26 mouse cellular contexts compared by ENCODE assay signal in genomic region chr6:50394432-50394831, GRCm38 (mm10).
DNase-seq lines count a peak whose midpoint lies in the region; ATAC-seq and TF ChIP-seq lines count a peak whose summit lies in the region.
"Had no signal": no experiment of that assay in that cellular context is flagged by ENCODE, and none has a peak within 500 bp of the region (broad histone marks: within the 10 kb centered on the region; RNA-seq: fewer than 3 reads in every experiment).

No protein-coding gene starts in this region.

- no peak for ATAC-seq in hindbrain, embryonic 11.5 days (ENCODE audit: low FRiP score)
- ATAC-seq: forebrain, embryonic 15.5 days; liver, postnatal 0 days; lung, postnatal 0 days; midbrain, embryonic 16.5 days had no signal

- TF ChIP-seq POLR2A in cerebellum, adult 2 months (IDR thresholded peaks at IDR 0.05; ENCODE audit: borderline replicate concordance, insufficient read depth, low read length) = no peak
- no peak for TF ChIP-seq POLR2A in CH12.LX (IDR thresholded peaks at IDR 0.05; ENCODE audit: low read depth, low read length)

- TF ChIP-seq CTCF in cerebellum, adult 2 months (IDR thresholded peaks at IDR 0.05; ENCODE audit: borderline replicate concordance, insufficient read depth, low read depth, low read length) = no peak
- TF ChIP-seq CTCF in CH12.LX (conservative IDR thresholded peaks at IDR 0.05 in 1 of 2, IDR thresholded peaks at IDR 0.05 in 1 of 2; ENCODE audit: low read depth in 2 of 2, low read length in 2 of 2) = no peak

- no peak overlapping the region for H3K4me3 ChIP-seq in cerebellum, adult 2 months (replicated peaks; ENCODE audit: insufficient read depth, low read depth, low read length)
- H3K4me3 ChIP-seq in CH12.LX (replicated peaks in 1 of 3; ENCODE audit: low read depth in 2 of 3, low read length in 2 of 3, poor library complexity in 1 of 3) = no peak overlapping the region
- no peak overlapping the region for H3K4me3 ChIP-seq in hindbrain, embryonic 11.5 days (ENCODE audit: low read depth, low read length)
- H3K4me3 ChIP-seq: embryonic facial prominence, embryonic 15.5 days; forebrain, embryonic 15.5 days; hindbrain, embryonic 15.5 days; limb, embryonic 12.5 days; midbrain, embryonic 10.5 days; neural tube, embryonic 15.5 days had no signal

- peak overlapping the region; percentile 75 for H3K4me2 ChIP-seq in CH12.LX (ENCODE audit: insufficient read depth, low read depth, poor library complexity, severe bottlenecking)
- H3K4me2 ChIP-seq in hindbrain, embryonic 11.5 days (replicated peaks; ENCODE audit: low read depth, low read length) = no peak overlapping the region
- H3K4me2 ChIP-seq: embryonic facial prominence, embryonic 15.5 days; forebrain, embryonic 15.5 days; hindbrain, embryonic 15.5 days; limb, embryonic 12.5 days; liver, embryonic 11.5 days; neural tube, embryonic 15.5 days had no signal

- H3K27ac ChIP-seq in cerebellum, adult 2 months (ENCODE audit: insufficient read depth, low read length) = 0 out of 2 replicates have a peak overlapping the region, but pooled peaks have one; percentile 7
- peak overlapping the region; percentile 15; the same call in 1 of the 2 replicates for H3K27ac ChIP-seq in CH12.LX (ENCODE audit: insufficient read depth, low read depth)
- H3K27ac ChIP-seq in hindbrain, embryonic 11.5 days (ENCODE audit: low read depth, low read length) = no peak overlapping the region
- H3K27ac ChIP-seq: embryonic facial prominence, embryonic 15.5 days; forebrain, embryonic 15.5 days; hindbrain, embryonic 15.5 days; limb, embryonic 12.5 days; macrophage; midbrain, embryonic 10.5 days; neural tube, embryonic 15.5 days had no signal

- no peak; the same call in 1 of the 2 replicates for TF ChIP-seq EP300 in CH12.LX (IDR thresholded peaks at IDR 0.05; ENCODE audit: low read length)

- WGBS in cerebellum, adult 2 months = 40% methylated on average over 3 of the region's 3 CpGs
- 91% methylated on average over 3 of the region's 3 CpGs for WGBS in hindbrain, embryonic 11.5 days

- no peaks in the 10 kb centered on the region for H3K27me3 ChIP-seq in cerebellum, adult 2 months (ENCODE audit: control insufficient read depth, insufficient read depth, low read length)
- no peaks in the 10 kb centered on the region for H3K27me3 ChIP-seq in CH12.LX (replicated peaks)
- H3K27me3 ChIP-seq in hindbrain, embryonic 11.5 days (ENCODE audit: control insufficient read depth, insufficient read depth, low read length) = no peaks in the 10 kb centered on the region
- H3K27me3 ChIP-seq: embryonic facial prominence, embryonic 15.5 days; forebrain, embryonic 15.5 days; hindbrain, embryonic 15.5 days; limb, embryonic 12.5 days; neural tube, embryonic 15.5 days had no signal

- no peaks in the 10 kb centered on the region for H3K79me2 ChIP-seq in CH12.LX (replicated peaks; ENCODE audit: control insufficient read depth, extremely low read depth, insufficient read depth, poor library complexity, severe bottlenecking)

- H3K4me1 ChIP-seq in cerebellum, adult 2 months (ENCODE audit: control insufficient read depth, insufficient read depth, low read length) = peaks cover 34% of the 10 kb centered on the region
- H3K4me1 ChIP-seq in CH12.LX (ENCODE audit: control insufficient read depth in 1 of 2, insufficient read depth in 2 of 2) = peaks cover 7 to 27% of the 10 kb centered on the region in 2 experiments; a peak in 3 of 4 replicates
- no peaks in the 10 kb centered on the region for H3K4me1 ChIP-seq in hindbrain, embryonic 11.5 days (replicated peaks; ENCODE audit: control insufficient read depth, insufficient read depth, low read length)
- H3K4me1 ChIP-seq: embryonic facial prominence, embryonic 15.5 days; forebrain, embryonic 15.5 days; hindbrain, embryonic 15.5 days; neural tube, embryonic 15.5 days had no signal

- H3K9ac ChIP-seq in CH12.LX (ENCODE audit: insufficient read depth, low read depth) = peak overlapping the region; percentile 4
- no peak overlapping the region for H3K9ac ChIP-seq in hindbrain, embryonic 11.5 days (ENCODE audit: low read depth, low read length)
- H3K9ac ChIP-seq: embryonic facial prominence, embryonic 15.5 days; forebrain, embryonic 15.5 days; hindbrain, embryonic 15.5 days; limb, embryonic 12.5 days; liver, postnatal 0 days; neural tube, embryonic 15.5 days had no signal

- peak; percentile 55 to 68 for DNase-seq in cerebellum, adult 2 months
- no peak for DNase-seq in cerebellum, postnatal 4 days (ENCODE audit: low spot score in 2 of 2)
- DNase-seq in CH12.LX (ENCODE audit: extremely low read depth) = peak; percentile 12
- peak; percentile 70 for DNase-seq in cerebellum, adult 9-10 months
- peak; percentile 43 to 57 for DNase-seq in natural killer cell, adult 2 months (ENCODE audit: low spot score in 2 of 2)
- no peak for DNase-seq in thymus, postnatal 0 days (ENCODE audit: low spot score)
- DNase-seq in hindbrain, embryonic 11.5 days (ENCODE audit: low spot score) = no peak
- DNase-seq in frontal cortex, postnatal 25 days (ENCODE audit: low spot score in 2 of 2) = no peak
- DNase-seq: adrenal gland, postnatal 25 days; gastrocnemius, postnatal 14 days; heart, adult 18-20 months; heart, postnatal 4 days; kidney, postnatal 25 days; liver, postnatal 0 days; right cerebral cortex, postnatal 25 days; thymus, postnatal 25 days had no signal

- no peaks in the 10 kb centered on the region for H3K9me3 ChIP-seq in CH12.LX (replicated peaks; ENCODE audit: low read length)
- H3K9me3 ChIP-seq in hindbrain, embryonic 11.5 days (ENCODE audit: control insufficient read depth, low read length) = no peaks in the 10 kb centered on the region
- H3K9me3 ChIP-seq: embryonic facial prominence, embryonic 15.5 days; forebrain, embryonic 15.5 days; hindbrain, embryonic 15.5 days; limb, embryonic 12.5 days; midbrain, embryonic 10.5 days; neural tube, embryonic 15.5 days had no signal

- H3K36me3 ChIP-seq in CH12.LX (replicated peaks in 1 of 2; ENCODE audit: control insufficient read depth in 1 of 2, insufficient read depth in 1 of 2, low read length in 1 of 2) = no peaks in the 10 kb centered on the region
- H3K36me3 ChIP-seq in hindbrain, embryonic 11.5 days (ENCODE audit: control insufficient read depth, insufficient read depth, low read length) = no peaks in the 10 kb centered on the region
- H3K36me3 ChIP-seq: embryonic facial prominence, embryonic 15.5 days; forebrain, embryonic 15.5 days; hindbrain, embryonic 15.5 days; limb, embryonic 12.5 days; midbrain, embryonic 10.5 days; neural tube, embryonic 15.5 days had no signal

- no peak for TF ChIP-seq RAD21 in CH12.LX (IDR thresholded peaks at IDR 0.05; ENCODE audit: low read depth, low read length)

- dilution Hi-C loops in CH12.LX (cut with MboI; ENCODE audit: extremely low pct_ligation_motif_present, extremely low pct_unique_long_range_greater_than_20kb, low sequenced_read_pairs) = no loop called here

- in situ Hi-C loops in CH12.LX (cut with MboI; ENCODE audit: low pct_ligation_motif_present, low pct_unique_long_range_greater_than_20kb, low sequenced_read_pairs) = no loop called here

TF ChIP-seq in CH12.LX, 34 proteins besides CTCF, POLR2A, EP300 and RAD21:
- TF ChIP-seq RCOR1 (conservative IDR thresholded peaks at IDR 0.05; ENCODE audit: low read depth, low read length) = 0 out of 2 replicates have a peak, but pooled peaks have one; percentile 3
- TF ChIP-seq MYC (IDR thresholded peaks at IDR 0.05; ENCODE audit: low read depth, low read length) = 0 out of 2 replicates have a peak, but pooled peaks have one; percentile 14
- no peak for TF ChIP-seq ELF1 (IDR thresholded peaks at IDR 0.05; ENCODE audit: low read depth, low read length)

Comparison
In these comparisons a context has a peak if more than half of its experiments do, and no peak if none do; other contexts are left out.
1. DNase-seq: peak in cerebellum, adult 2 months (2 of 2), CH12.LX (single experiment), cerebellum, adult 9-10 months (single experiment) and natural killer cell, adult 2 months (2 of 2); none in cerebellum, postnatal 4 days (0 of 2), thymus, postnatal 0 days (single experiment), hindbrain, embryonic 11.5 days (single experiment) and frontal cortex, postnatal 25 days (0 of 2).